Mouse (Mus musculus): Measurements from ENCODE around the gene Gm13276. TPM values are rescaled to one million over a fixed set of nuclear protein-coding genes. Genes with fewer than 3 reads are reported as not detected.
"Not testable (repeated sequence)": the region's sequence is repeated elsewhere in the genome, so short reads cannot be mapped to it uniquely, and the experiment has no call there.

The Gm13276 gene
- polyA plus RNA-seq, 1 experiment from 2014 or later, result not detected

DNA sequence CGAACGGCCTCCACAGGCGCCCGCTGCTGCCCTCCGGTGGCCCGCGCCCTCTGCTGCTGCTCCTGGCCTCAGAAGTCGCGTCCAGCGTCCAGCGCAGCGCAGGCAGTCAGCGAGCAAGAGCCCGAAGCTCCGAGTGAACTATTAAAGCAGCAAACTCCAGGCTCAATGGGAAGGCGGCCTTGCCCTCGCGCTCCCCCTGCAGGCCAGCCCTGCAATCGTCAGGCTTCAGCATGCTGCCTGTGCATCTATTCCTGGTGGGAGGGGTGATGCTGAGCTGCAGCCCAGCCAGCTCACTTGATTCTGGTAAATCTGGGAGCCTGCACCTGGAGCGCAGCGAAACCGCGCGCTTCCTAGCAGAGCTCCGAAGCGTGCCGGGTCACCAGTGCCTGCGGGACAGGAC lies 2.9 kb downstream of the Gm13276 start, which contains the start of gene Gm13277:
Gene Gm13277, plus strand, starts transcription at position 231 of the 400 bp plus-strand sequence.
- not testable (repeated sequence) for H3K27me3 ChIP-seq; ATAC-seq (ENCODE audit: insufficient read depth); H3K4me3 ChIP-seq (replicated peaks); H3K9me3 ChIP-seq (replicated peaks); H3K4me1 ChIP-seq (replicated peaks); H3K4me2 ChIP-seq; H3K27ac ChIP-seq (replicated peaks); H3K36me3 ChIP-seq (replicated peaks); H3K9ac ChIP-seq
- 0% methylated on average over 4 of the region's 28 CpGs for WGBS (ENCODE audit: insufficient replicate concordance)

- not testable (repeated sequence) for H3K9ac ChIP-seq; H3K4me1 ChIP-seq (replicated peaks); H3K4me3 ChIP-seq (replicated peaks); H3K4me2 ChIP-seq; H3K36me3 ChIP-seq (replicated peaks); H3K9me3 ChIP-seq (replicated peaks); ATAC-seq (ENCODE audit: insufficient read depth); H3K27ac ChIP-seq (replicated peaks); H3K27me3 ChIP-seq
- WGBS (ENCODE audit: insufficient replicate concordance), result no CpG with 5 or more reads among the region's 28 CpGs
Observed at GRCm38 (mm10) chr4:88791250-88791649, 5.7 kb downstream of the Gm13276 start, which contains the start of gene Gm13278. Gene Gm13278 (plus strand): TSS chr4:88791550.

DNA sequence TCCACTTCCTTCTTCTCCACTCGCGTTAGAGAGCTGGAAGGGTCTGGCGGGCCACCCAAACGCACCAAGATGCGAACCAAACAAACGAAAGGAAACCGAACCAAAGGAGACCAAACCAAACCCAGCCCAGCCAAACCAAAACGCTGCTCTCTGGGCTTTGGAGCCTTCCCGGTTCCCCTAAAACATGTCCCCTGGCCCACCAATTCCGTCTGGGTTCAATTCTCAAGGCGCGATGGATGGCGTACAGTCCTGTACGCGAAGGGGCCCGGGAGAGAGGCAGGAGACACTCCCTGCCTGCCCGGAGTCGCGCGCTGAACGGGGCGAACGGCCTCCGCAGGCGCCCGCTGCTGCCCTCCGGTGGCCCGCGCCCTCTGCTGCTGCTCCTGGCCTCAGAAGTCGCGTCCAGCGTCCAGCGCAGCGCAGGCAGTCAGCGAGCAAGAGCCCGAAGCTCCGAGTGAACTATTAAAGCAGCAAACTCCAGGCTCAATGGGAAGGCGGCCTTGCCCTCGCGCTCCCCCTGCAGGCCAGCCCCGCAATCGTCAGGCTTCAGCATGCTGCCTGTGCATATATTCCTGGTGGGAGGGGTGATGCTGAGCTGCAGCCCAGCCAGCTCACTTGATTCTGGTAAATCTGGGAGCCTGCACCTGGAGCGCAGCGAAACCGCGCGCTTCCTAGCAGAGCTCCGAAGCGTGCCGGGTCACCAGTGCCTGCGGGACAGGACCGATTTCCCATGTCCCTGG lies 8.6 kb downstream of the Gm13276 start, which contains the start of gene Gm13275:
Gene Gm13275, plus strand, starts transcription at position 552 of the 740 bp plus-strand sequence.
- not testable (repeated sequence) for H3K9me3 ChIP-seq (replicated peaks); ATAC-seq (ENCODE audit: insufficient read depth); H3K36me3 ChIP-seq (replicated peaks); H3K4me1 ChIP-seq (replicated peaks); H3K27ac ChIP-seq (replicated peaks); H3K9ac ChIP-seq; H3K4me3 ChIP-seq (replicated peaks); H3K27me3 ChIP-seq; H3K4me2 ChIP-seq
- 0% methylated on average over 18 of the region's 52 CpGs for WGBS (ENCODE audit: insufficient replicate concordance)

DNA sequence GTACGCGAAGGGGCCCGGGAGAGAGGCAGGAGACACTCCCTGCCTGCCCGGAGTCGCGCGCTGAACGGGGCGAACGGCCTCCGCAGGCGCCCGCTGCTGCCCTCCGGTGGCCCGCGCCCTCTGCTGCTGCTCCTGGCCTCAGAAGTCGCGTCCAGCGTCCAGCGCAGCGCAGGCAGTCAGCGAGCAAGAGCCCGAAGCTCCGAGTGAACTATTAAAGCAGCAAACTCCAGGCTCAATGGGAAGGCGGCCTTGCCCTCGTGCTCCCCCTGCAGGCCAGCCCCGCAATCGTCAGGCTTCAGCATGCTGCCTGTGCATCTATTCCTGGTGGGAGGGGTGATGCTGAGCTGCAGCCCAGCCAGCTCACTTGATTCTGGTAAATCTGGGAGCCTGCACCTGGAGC lies 11.6 kb downstream of the Gm13276 start, which contains the start of gene Gm13279:
Gene Gm13279, plus strand, starts transcription at position 301 of the 400 bp plus-strand sequence.
- H3K36me3 ChIP-seq (replicated peaks); H3K4me2 ChIP-seq; H3K9ac ChIP-seq; H3K4me3 ChIP-seq (replicated peaks); H3K27ac ChIP-seq (replicated peaks); ATAC-seq (ENCODE audit: insufficient read depth); H3K4me1 ChIP-seq (replicated peaks); H3K9me3 ChIP-seq (replicated peaks); H3K27me3 ChIP-seq: not testable (repeated sequence)
- no CpG with 5 or more reads among the region's 28 CpGs for WGBS (ENCODE audit: insufficient replicate concordance)

DNA sequence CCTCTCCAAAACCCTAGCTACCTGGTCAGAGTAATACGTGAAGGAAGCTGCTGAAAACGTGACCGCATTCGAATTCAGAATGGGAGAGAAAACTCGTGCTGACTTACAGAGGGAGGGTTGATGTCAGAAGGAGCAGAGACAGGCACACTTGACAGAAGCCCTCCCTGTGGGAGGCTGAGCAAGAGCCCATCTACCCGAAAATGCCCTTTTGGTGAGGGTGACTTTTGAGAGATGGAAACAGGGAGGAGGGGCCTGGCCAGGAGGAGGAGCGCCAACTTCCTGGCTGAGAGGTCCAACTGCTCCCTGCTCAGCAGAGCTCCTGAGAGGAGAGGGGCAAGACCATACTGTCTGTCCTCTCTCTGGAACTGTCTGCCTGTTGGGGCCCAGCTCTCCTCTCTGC lies 13.9 kb downstream of the Gm13276 start, which contains the start of gene Gm13285:
Gene Gm13285, plus strand, starts transcription at position 301 of the 400 bp plus-strand sequence.
- H3K27ac ChIP-seq (replicated peaks); H3K9ac ChIP-seq; H3K27me3 ChIP-seq; H3K4me3 ChIP-seq (replicated peaks); H3K9me3 ChIP-seq (replicated peaks); H3K4me1 ChIP-seq (replicated peaks); ATAC-seq (ENCODE audit: insufficient read depth); H3K4me2 ChIP-seq; H3K36me3 ChIP-seq (replicated peaks): not testable (repeated sequence)
- WGBS (ENCODE audit: insufficient replicate concordance), result 2% methylated on average over 6 of the region's 7 CpGs

DNA sequence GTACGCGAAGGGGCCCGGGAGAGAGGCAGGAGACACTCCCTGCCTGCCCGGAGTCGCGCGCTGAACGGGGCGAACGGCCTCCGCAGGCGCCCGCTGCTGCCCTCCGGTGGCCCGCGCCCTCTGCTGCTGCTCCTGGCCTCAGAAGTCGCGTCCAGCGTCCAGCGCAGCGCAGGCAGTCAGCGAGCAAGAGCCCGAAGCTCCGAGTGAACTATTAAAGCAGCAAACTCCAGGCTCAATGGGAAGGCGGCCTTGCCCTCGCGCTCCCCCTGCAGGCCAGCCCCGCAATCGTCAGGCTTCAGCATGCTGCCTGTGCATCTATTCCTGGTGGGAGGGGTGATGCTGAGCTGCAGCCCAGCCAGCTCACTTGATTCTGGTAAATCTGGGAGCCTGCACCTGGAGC lies 17.4 kb downstream of the Gm13276 start, which contains the start of gene Gm13287:
Gene Gm13287, plus strand, starts transcription at position 301 of the 400 bp plus-strand sequence.
- H3K4me3 ChIP-seq (replicated peaks); H3K4me1 ChIP-seq (replicated peaks); ATAC-seq (ENCODE audit: insufficient read depth); H3K9me3 ChIP-seq (replicated peaks); H3K27me3 ChIP-seq; H3K27ac ChIP-seq (replicated peaks); H3K9ac ChIP-seq; H3K36me3 ChIP-seq (replicated peaks): not testable (repeated sequence)
- H3K4me2 ChIP-seq, result peak within 1 kb of the TSS; percentile 40; the same call in 1 of the 2 replicates
- no CpG with 5 or more reads among the region's 29 CpGs for WGBS (ENCODE audit: insufficient replicate concordance)

DNA sequence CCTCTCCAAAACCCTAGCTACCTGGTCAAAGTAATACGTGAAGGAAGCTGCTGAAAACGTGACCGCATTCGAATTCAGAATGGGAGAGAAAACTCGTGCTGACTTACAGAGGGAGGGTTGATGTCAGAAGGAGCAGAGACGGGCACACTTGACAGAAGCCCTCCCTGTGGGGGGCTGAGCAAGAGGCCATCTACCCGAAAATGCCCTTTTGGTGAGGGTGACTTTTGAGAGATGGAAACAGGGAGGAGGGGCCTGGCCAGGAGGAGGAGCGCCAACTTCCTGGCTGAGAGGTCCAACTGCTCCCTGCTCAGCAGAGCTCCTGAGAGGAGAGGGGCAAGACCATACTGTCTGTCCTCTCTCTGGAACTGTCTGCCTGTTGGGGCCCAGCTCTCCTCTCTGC lies 19.7 kb downstream of the Gm13276 start, which contains the start of gene Gm13288:
Gene Gm13288, plus strand, starts transcription at position 301 of the 400 bp plus-strand sequence.
- not testable (repeated sequence) for H3K27ac ChIP-seq (replicated peaks); H3K9ac ChIP-seq; H3K4me1 ChIP-seq (replicated peaks); H3K27me3 ChIP-seq; ATAC-seq (ENCODE audit: insufficient read depth); H3K9me3 ChIP-seq (replicated peaks); H3K36me3 ChIP-seq (replicated peaks)
- Histone ChIP-seq H3K4me3 (replicated peaks) (0 out of 2 replicates have a peak within 1 kb of the TSS, but pooled peaks have one; percentile 24), H3K4me2 (peak within 1 kb of the TSS; percentile 49)
- no CpG with 5 or more reads among the region's 8 CpGs for WGBS (ENCODE audit: insufficient replicate concordance)

DNA sequence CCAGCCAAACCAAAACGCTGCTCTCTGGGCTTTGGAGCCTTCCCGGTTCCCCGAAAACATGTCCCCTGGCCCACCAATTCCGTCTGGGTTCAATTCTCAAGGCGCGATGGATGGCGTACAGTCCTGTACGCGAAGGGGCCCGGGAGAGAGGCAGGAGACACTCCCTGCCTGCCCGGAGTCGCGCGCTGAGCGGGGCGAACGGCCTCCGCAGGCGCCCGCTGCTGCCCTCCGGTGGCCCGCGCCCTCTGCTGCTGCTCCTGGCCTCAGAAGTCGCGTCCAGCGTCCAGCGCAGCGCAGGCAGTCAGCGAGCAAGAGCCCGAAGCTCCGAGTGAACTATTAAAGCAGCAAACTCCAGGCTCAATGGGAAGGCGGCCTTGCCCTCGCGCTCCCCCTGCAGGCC lies 20.3 kb downstream of the Gm13276 start:
- not testable (repeated sequence) for H3K9me3 ChIP-seq (replicated peaks); ATAC-seq (ENCODE audit: insufficient read depth); H3K4me1 ChIP-seq (replicated peaks); H3K27ac ChIP-seq (replicated peaks); H3K36me3 ChIP-seq (replicated peaks); H3K27me3 ChIP-seq; H3K9ac ChIP-seq
- 0 out of 2 replicates have a peak overlapping the region, but pooled peaks have one; percentile 24 for H3K4me3 ChIP-seq (replicated peaks)
- WGBS (ENCODE audit: insufficient replicate concordance), result 0% methylated on average over 9 of the region's 34 CpGs
- H3K4me2 ChIP-seq, result peak overlapping the region; percentile 49

GRCm38 (mm10) chr4:88815928-88816327 lies 30.4 kb downstream of the Gm13276 start, which contains the start of gene Ifna7:
Gene Ifna7 (plus strand): TSS chr4:88816228.
- no peak within 1 kb of the TSS for H3K4me3 ChIP-seq (replicated peaks)
- no peaks in the 10 kb centered on the region for H3K9me3 ChIP-seq (replicated peaks)
- H3K27ac ChIP-seq (replicated peaks), result no peak within 1 kb of the TSS
- H3K36me3 ChIP-seq (replicated peaks), result no peaks in the 10 kb centered on the region
- no peaks in the 10 kb centered on the region; the same call in 1 of the 2 replicates for H3K27me3 ChIP-seq
- 35% methylated on average over 3 of the region's 3 CpGs for WGBS (ENCODE audit: insufficient replicate concordance)
- H3K4me2 ChIP-seq, result no peak within 1 kb of the TSS
- ATAC-seq (ENCODE audit: insufficient read depth), result no peak
- H3K4me1 ChIP-seq (replicated peaks), result no peaks in the 10 kb centered on the region
- H3K9ac ChIP-seq, result no peak within 1 kb of the TSS

DNA sequence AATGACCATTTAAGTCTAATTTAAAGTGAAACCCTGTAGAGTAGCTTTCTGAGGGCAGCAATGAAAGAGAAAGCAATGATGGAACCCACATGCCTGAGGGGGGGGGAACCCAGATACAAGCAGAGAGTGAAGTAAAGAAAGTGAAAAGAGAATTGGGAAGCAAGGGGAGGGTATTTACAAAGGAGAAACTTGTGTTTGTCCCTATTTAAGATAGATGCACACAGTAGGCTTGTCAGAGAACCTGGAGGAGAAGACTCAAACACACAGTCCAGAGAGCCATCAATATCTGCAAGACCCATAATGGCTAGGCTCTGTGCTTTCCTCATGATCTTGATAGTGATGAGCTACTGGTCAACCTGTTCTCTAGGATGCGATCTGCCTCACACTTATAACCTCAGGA lies 34.1 kb downstream of the Gm13276 start, which contains the start of gene Ifna11:
Gene Ifna11, plus strand, starts transcription at position 301 of the 400 bp plus-strand sequence.
- no peak within 1 kb of the TSS for H3K4me2 ChIP-seq
- no peaks in the 10 kb centered on the region for H3K36me3 ChIP-seq (replicated peaks)
- H3K9me3 ChIP-seq (replicated peaks), result no peaks in the 10 kb centered on the region
- no peaks in the 10 kb centered on the region; the same call in 1 of the 2 replicates for H3K27me3 ChIP-seq
- no peak within 1 kb of the TSS for H3K4me3 ChIP-seq (replicated peaks)
- H3K27ac ChIP-seq (replicated peaks), result no peak within 1 kb of the TSS
- 64% methylated on average over 1 of the region's 1 CpGs for WGBS (ENCODE audit: insufficient replicate concordance)
- H3K9ac ChIP-seq, result no peak within 1 kb of the TSS
- H3K4me1 ChIP-seq (replicated peaks), result no peaks in the 10 kb centered on the region
- ATAC-seq (ENCODE audit: insufficient read depth), result no peak

DNA sequence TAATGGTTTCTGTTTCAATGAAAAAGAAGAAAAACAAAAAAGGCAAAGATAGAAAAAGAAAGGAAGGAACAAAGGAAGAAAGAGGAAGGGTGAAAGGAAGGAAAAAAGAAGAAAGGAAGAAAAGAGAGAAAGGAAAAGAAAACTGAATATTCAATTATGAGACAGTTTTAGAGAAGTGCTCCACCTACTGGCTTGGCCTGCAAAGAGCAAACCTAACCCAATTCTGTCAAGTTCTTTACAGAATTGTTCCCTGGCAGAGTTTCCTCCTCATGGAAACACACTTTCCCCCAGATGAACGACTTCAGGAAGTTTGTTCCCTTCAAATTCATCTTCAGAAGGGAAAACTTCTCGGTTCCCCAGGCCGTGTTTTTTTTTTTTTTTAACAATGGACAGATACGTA lies 37.5 kb downstream of the Gm13276 start:
- Histone ChIP-seq H3K27me3 (no peaks in the 10 kb centered on the region), H3K9me3 (replicated peaks) (no peaks in the 10 kb centered on the region), H3K4me1 (replicated peaks) (no peaks in the 10 kb centered on the region), H3K36me3 (replicated peaks) (no peaks in the 10 kb centered on the region), H3K4me3 (replicated peaks) (no peak overlapping the region), H3K27ac (replicated peaks) (no peak overlapping the region), H3K4me2 (no peak overlapping the region), H3K9ac (no peak overlapping the region)
- WGBS (ENCODE audit: insufficient replicate concordance), result 19% methylated on average over 4 of the region's 4 CpGs
- ATAC-seq (ENCODE audit: insufficient read depth), result no peak

All from liver, embryonic 15.5 days (tissue).